Mouse (Mus musculus): ENCODE data around the gene Enpp5.

DNA sequence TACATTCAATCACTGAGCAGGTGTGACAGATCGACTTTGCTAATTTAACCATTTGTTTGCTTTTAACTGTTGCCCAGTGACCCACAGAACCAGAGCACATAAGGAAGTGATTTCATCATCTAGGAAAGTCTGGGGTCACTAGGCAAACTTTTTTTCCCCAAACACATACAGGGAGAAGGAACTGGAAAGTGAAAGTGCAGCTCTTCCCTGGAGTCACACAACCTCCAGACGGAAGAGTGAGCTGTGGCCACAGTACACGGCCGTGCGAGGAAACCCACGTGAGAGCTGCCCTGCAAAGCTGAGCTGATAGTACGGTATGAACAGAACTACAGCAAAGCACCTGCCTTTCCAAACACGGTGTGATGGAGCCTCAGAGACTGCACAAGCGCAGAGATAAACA lies 22.3 kb downstream of the Enpp5 start:
- TF ChIP-seq CTCF (IDR thresholded peaks at IDR 0.05; ENCODE audit: low read depth) (no peak), EP300 (IDR thresholded peaks at IDR 0.05; ENCODE audit: low read depth) (no peak)

All from heart, postnatal 0 days (tissue).